Mouse (Mus musculus) small intestine, adult 2 months (tissue): Measurements from ENCODE around the gene Catsperg1.

Experiments
- CTCF ChIP-seq: fragments of 200-500 bp; IDR thresholded peaks from 2 replicates; pipeline ENCODE4 v1.5.1; 2012; ENCODE audit warnings: low read depth, mild to moderate bottlenecking, control low read depth, inconsistent platforms, low read length, moderate library complexity, mixed read lengths; ENCODE audit not compliant: insufficient replicate concordance, insufficient read length; ENCODE audit errors: extremely low read depth
- POLR2A ChIP-seq: fragments of 200-500 bp; IDR thresholded peaks from 2 replicates; pipeline ENCODE4 v1.6.1; 2012; ENCODE audit warnings: low read depth, mild to moderate bottlenecking, control low read depth, inconsistent platforms, low read length, moderate library complexity

DNA sequence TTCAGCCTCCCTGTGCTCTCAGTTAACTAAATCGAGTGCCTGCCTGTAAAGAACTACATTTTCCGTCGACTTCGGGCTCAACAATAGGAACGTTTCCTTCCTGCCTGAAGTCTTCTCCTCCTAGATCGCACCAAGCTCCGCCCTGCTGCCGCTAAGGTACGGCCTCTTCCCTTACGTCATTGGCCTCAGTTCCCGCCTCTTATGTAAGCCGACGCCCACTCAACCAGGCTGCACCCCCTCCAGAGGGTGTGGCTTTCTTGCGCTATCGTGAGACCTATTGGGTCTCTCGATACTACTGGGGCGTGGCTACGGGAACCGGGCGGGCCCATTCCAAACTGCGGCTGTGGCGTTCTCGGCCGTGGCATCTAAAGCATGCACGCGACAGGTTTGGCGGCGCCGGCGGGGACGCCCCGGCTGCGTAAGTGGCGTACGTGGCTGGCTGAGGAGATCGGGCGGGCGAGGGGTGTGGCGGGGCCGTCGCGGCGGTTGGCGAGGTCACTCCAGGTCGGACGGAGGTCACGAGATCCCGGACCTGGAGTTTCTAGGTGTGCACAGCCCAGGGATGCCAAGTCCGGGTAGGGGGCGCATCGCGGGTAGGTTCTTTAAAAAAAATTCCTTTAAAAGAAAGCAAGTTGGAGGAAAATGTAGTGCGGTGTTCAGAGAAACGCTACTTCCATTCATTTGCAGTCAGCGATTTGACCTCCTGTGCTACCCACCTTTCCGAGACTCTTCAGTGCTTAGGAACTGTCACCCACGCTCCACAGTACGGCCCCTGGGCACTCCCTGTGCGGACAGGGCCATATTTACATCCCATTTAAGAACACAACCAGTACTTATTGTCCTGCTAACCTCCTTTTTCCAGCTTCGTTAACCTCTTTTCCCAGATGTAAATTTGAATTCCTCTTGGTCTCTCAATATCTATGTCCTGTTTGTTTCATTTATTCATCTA, 24.5 kb upstream of the Catsperg1 start, which contains the start of gene Yif1b:
- TF ChIP-seq POLR2A (peak; percentile 65; the same call in 1 of the 2 replicates), CTCF (no peak)
